Comparison of ENCODE assay signal across 31 mouse cellular contexts in genomic region chr8:11307451-11307850, GRCm38 (mm10). TPM values are rescaled to one million over a fixed set of nuclear protein-coding genes. Genes with fewer than 3 reads are reported as not detected.
DNase-seq lines count a peak whose midpoint lies in the region; ATAC-seq and TF ChIP-seq lines count a peak whose summit lies in the region.
"Had no signal": no experiment of that assay in that cellular context is flagged by ENCODE, and none has a peak within 500 bp of the region (broad histone marks: within the 10 kb centered on the region; RNA-seq: fewer than 3 reads in every experiment).

No protein-coding gene starts in this region.

- intact Hi-C loops in gastrocnemius, adult 2 months (cut with DNase I): no loop called here

- no peak overlapping the region for H3K9ac ChIP-seq in hindbrain, embryonic 12.5 days
- H3K9ac ChIP-seq in neural tube, embryonic 13.5 days: no peak overlapping the region
- H3K9ac ChIP-seq: forebrain, postnatal 0 days; heart, embryonic 15.5 days; liver, embryonic 14.5 days; midbrain, embryonic 12.5 days had no signal

- peaks cover 43% of the 10 kb centered on the region for H3K27me3 ChIP-seq in hindbrain, embryonic 12.5 days
- H3K27me3 ChIP-seq in hindbrain, embryonic 10.5 days (ENCODE audit: insufficient read depth, poor library complexity, severe bottlenecking): peaks cover 60% of the 10 kb centered on the region
- peaks cover 44% of the 10 kb centered on the region for H3K27me3 ChIP-seq in neural tube, embryonic 13.5 days
- H3K27me3 ChIP-seq: heart, embryonic 15.5 days had no signal

- peak overlapping the region; percentile 82 for H3K4me3 ChIP-seq in gastrocnemius, adult 2 months
- H3K4me3 ChIP-seq in hindbrain, embryonic 12.5 days: no peak overlapping the region
- H3K4me3 ChIP-seq in hindbrain, embryonic 10.5 days: no peak overlapping the region
- no peak overlapping the region for H3K4me3 ChIP-seq in neural tube, embryonic 13.5 days
- H3K4me3 ChIP-seq: erythroblast, embryonic 14.5 days; heart, embryonic 15.5 days; midbrain, embryonic 12.5 days; myocyte had no signal

- WGBS in hindbrain, embryonic 12.5 days: 75% methylated on average over 7 of the region's 7 CpGs
- WGBS in hindbrain, embryonic 10.5 days: 82% methylated on average over 7 of the region's 7 CpGs
- 57% methylated on average over 7 of the region's 7 CpGs for WGBS in neural tube, embryonic 13.5 days

- H3K4me1 ChIP-seq in hindbrain, embryonic 12.5 days: peaks cover 20% of the 10 kb centered on the region
- peaks cover 56% of the 10 kb centered on the region for H3K4me1 ChIP-seq in hindbrain, embryonic 10.5 days (replicated peaks)
- peaks cover 25% of the 10 kb centered on the region for H3K4me1 ChIP-seq in neural tube, embryonic 13.5 days (replicated peaks)

- no peaks in the 10 kb centered on the region for H3K36me3 ChIP-seq in hindbrain, embryonic 12.5 days
- 0 out of 2 replicates have a peak, but pooled peaks cover 3% of the 10 kb centered on the region for H3K36me3 ChIP-seq in hindbrain, embryonic 10.5 days
- H3K36me3 ChIP-seq in neural tube, embryonic 13.5 days: no peaks in the 10 kb centered on the region
- H3K36me3 ChIP-seq: midbrain, embryonic 12.5 days had no signal

- no peak overlapping the region for H3K4me2 ChIP-seq in hindbrain, embryonic 12.5 days (replicated peaks)
- no peak overlapping the region for H3K4me2 ChIP-seq in neural tube, embryonic 13.5 days
- H3K4me2 ChIP-seq: heart, embryonic 15.5 days; midbrain, embryonic 12.5 days had no signal

- no peaks in the 10 kb centered on the region for H3K9me3 ChIP-seq in hindbrain, embryonic 12.5 days (replicated peaks)
- H3K9me3 ChIP-seq in hindbrain, embryonic 10.5 days: no peaks in the 10 kb centered on the region
- no peaks in the 10 kb centered on the region for H3K9me3 ChIP-seq in neural tube, embryonic 13.5 days
- H3K9me3 ChIP-seq: heart, embryonic 15.5 days; midbrain, embryonic 12.5 days had no signal

- no peak for TF ChIP-seq CTCF in gastrocnemius, adult 2 months (IDR thresholded peaks at IDR 0.05)

- peak overlapping the region; percentile 94 for H3K27ac ChIP-seq in gastrocnemius, adult 2 months
- H3K27ac ChIP-seq in hindbrain, embryonic 12.5 days: no peak overlapping the region
- H3K27ac ChIP-seq in hindbrain, embryonic 10.5 days: no peak overlapping the region
- H3K27ac ChIP-seq in neural tube, embryonic 13.5 days (replicated peaks): no peak overlapping the region
- H3K27ac ChIP-seq: liver, embryonic 14.5 days; midbrain, embryonic 12.5 days; stomach, postnatal 0 days had no signal

- ATAC-seq in hindbrain, embryonic 12.5 days (ENCODE audit: low FRiP score): peak; percentile 30; the same call in 1 of the 2 replicates
- peak; percentile 52; the same call in 1 of the 2 replicates for ATAC-seq in neural tube, embryonic 13.5 days (ENCODE audit: low read depth)
- ATAC-seq: activated CD4-positive, CD25-positive, alpha-beta regulatory T cell, adult 4 months; forebrain, postnatal 0 days; intestine, postnatal 0 days had no signal

- DNase-seq in gastrocnemius, adult 2 months: no peak
- DNase-seq in gastrocnemius, adult 18-20 months (ENCODE audit: low spot score): no peak
- DNase-seq in hindbrain, embryonic 10.5 days (ENCODE audit: low spot score): no peak
- peak; percentile 19 for DNase-seq in kidney, postnatal 10 days
- no peak for DNase-seq in kidney, postnatal 25 days
- no peak for DNase-seq in neural tube, embryonic 10.5 days (ENCODE audit: extremely low spot score, low spot score)
- DNase-seq: adrenal gland, adult 2 months; adrenal gland, postnatal 36 days; cerebellum, adult 2 months; cerebellum, postnatal 14 days; forebrain, postnatal 0 days; gastrocnemius, postnatal 14 days; heart, postnatal 4 days; layer of hippocampus, adult 9-11 months; liver; lung, adult 2 months; lung, postnatal 14 days; right cerebral cortex, postnatal 4 days; thymus, adult 18-20 months; thymus, postnatal 25 days had no signal

RNA-seq across cellular contexts. Expression of gene Col4a2, which starts 5.2 kb away (rescaled TPM):
- total RNA-seq in gastrocnemius, adult 2 months (2021): 10 to 100 TPM; 51.3 to 69.5 TPM
- 10 to 100 TPM; 37.4 to 50.2 TPM for total RNA-seq in gastrocnemius, adult 18-20 months (2021)
- polyA plus RNA-seq in hindbrain, embryonic 12.5 days (2016; fragmentation: Nextera tagmentation; extraction: Ambion mirVana): 74.6 and 82.2 TPM in 2 replicates
- 51.1 and 52.9 TPM in 2 replicates for polyA plus RNA-seq in hindbrain, embryonic 10.5 days (2016; fragmentation: Nextera tagmentation; extraction: Ambion mirVana)
- polyA plus RNA-seq in neural tube, embryonic 13.5 days (2015; fragmentation: Nextera tagmentation; extraction: Ambion mirVana): 47.5 and 52.5 TPM in 2 replicates
- total RNA-seq: neutrophil, adult 5-6 weeks had no signal
- polyA plus RNA-seq: activated CD4-positive, CD25-positive, alpha-beta regulatory T cell, adult 4 months had no signal

RNA-seq across cellular contexts. Expression of gene Col4a1, which starts 5.2 kb away (rescaled TPM):
- 100 to 1,000 TPM in 1 of 2 experiments, 10 to 100 TPM in 1; 73.3 to 117 TPM for total RNA-seq in gastrocnemius, adult 2 months (2021)
- 10 to 100 TPM; 66.5 to 81.6 TPM for total RNA-seq in gastrocnemius, adult 18-20 months (2021)
- 157 TPM in 2 replicates for polyA plus RNA-seq in hindbrain, embryonic 12.5 days (2016; fragmentation: Nextera tagmentation; extraction: Ambion mirVana)
- 122 and 123 TPM in 2 replicates for polyA plus RNA-seq in hindbrain, embryonic 10.5 days (2016; fragmentation: Nextera tagmentation; extraction: Ambion mirVana)
- 101 and 108 TPM in 2 replicates for polyA plus RNA-seq in neural tube, embryonic 13.5 days (2015; fragmentation: Nextera tagmentation; extraction: Ambion mirVana)
- total RNA-seq: neutrophil, adult 5-6 weeks had no signal
- polyA plus RNA-seq: activated CD4-positive, CD25-positive, alpha-beta regulatory T cell, adult 4 months had no signal
